Mouse (Mus musculus): Measurements from ENCODE around the gene Akap8l.
A peak's percentile ranks its signal among the peaks of the same experiment; 100 is the strongest.

Gene Akap8l

DNA sequence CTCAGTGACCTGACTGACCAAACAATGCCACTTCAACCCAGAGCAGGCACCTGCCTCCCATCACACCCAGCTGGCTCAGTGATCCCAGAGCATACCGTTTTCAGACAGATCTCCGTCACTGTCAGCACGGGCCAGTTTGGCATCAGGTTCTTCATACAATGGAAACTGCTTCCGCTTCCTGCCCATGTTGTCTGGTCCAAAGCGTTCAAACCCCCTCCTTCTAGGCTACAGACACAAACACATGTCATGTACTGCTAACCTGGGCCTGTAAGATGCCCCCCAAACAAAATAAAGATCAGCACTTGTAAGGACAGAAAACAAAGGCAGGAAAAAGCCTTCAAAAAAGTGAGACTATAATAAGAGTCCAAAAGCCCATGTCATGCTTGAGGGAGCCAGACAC, 34.8 kb downstream of the Akap8l start:
- DNase-seq = no peak

DNA sequence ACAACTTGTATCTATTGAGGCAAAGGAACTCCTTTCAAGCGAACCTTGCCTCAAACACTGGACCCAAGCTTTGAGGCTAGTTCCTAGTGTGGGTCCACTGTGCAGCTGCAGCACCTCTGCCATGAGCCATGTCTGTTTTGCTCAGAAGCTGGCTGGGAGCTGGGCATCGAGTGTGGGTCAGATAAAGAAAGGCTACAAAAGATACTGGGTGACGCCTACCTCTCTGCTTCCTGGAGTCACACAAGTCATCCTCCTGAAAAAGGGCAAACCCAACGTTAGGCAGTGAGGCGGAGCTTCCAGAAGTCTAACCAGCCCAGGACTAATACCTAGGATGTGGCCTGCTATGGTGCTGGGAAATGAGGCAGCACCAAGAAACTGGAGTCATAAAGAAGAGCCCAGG, 36.5 kb downstream of the Akap8l start:
- DNase-seq = no peak

DNA sequence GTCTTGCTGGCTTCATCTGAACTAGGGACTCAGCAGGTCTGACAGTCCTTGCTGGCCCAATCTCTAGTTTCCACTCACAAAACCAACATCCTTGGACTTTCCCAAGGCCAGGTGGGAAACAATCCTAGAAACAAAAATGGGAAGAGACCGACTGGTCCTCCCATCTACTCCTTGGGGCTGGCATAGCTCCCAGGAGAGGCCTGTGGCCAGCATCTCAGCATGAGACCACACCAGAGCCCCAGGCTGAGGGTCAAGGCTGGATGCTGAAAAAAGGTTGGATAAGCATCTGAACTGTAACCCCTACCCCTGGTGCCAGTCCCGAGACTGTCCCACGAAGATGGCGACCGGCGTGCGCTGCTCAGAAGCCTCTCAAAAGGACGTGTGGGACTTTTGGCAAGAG, 37.6 kb downstream of the Akap8l start:
- no peak for DNase-seq

DNA sequence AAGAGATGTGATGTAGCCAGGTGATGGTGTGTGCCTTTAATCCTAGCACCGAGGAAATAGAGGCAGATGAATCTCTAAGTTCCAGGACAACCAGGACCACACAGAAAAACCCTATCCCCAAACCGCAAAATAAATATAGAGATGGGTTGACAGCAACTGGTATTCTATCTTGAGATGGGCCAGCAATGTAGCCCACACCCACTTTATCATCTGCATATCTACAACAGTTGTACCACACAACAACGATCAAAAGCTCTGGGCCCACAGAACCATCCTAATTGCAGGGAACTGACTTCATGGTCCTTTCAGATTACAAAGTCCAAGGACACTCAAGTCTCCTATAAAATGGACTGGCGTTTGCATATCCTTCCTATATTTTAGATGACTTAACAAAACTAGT, 42.4 kb downstream of the Akap8l start:
- DNase-seq = no peak

DNA sequence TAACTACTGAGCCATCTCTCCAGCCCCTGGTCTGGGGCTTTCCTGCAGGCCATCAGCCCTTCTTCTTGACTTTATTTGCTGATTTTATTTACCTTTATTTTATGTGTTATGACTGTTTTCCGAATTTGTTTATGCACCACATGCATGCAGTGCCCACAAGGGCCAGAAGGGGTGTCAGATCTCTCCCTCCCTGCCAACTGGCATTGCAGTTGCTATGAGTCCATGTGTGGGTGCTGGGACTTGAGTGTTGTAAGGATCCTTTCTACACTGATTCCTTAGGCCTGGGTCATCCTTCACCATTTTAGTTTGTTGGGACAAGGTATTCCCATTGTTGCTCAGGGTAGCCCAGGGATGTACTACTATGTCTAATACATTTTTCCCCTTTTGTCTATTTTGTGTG, 52.3 kb downstream of the Akap8l start:
- DNase-seq = no peak

DNA sequence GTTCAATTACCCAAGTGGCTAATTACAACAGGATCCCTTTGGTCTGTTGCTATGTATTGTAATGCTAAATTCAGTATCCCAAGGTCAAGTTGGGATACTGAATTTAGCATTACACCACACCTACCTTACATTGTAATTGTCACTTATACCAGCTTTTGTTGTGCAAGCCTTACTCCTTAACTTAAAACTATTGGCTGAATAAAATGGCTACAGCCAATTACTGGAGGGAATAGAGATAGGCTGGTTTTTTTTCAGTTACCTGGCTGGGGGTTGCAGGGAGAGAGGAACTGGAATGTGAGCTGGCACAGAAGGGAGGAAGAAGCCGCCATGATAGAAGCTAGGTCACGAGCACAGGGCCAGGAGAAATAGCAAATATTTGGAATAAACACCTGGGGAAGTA, 54.5 kb downstream of the Akap8l start:
- no peak for DNase-seq

DNA sequence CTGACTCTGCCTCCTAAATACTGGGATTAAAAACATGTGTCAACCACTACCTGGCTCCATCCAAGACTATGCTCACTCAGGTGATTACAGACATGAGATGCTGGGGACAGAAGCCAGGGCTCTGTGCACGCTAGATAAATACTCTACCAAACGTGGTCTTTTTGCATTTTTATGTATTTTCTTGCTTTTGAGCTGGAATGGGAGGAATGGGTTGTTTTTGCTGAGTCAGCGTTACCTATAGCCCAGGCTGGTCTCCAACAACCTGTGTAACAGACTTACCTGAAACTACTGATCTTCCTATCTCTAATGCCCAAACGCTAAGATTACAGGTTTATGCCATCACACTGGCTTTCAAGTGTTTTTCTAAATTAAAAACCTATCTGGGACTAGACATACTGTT, 55.2 kb downstream of the Akap8l start:
- DNase-seq = no peak

DNA sequence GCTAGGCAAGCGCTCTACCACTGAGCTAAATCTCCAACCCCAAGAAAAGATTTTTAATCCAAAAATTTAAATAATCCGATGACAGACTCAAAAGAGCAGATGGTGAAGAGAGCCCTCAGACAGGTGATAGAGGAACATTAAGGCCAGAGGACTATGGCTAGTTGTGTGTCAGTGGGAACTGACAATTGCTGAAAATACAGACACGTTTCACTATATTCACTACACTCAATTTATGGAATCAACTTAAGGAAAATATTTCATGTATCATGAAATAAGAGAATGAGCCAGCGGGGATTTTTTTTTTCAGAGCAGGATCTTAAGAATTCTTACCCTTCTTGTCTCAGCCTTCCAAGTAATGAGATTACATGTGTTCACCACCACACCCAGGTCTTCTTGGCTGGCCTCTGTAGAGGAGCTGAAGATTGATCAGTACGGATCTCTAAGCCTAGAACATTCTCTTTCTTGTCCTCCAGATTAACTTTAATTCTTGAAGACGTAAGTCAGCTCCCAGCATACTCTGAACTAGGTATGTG, 65.2 kb downstream of the Akap8l start:
- DNase-seq = no peak

DNA sequence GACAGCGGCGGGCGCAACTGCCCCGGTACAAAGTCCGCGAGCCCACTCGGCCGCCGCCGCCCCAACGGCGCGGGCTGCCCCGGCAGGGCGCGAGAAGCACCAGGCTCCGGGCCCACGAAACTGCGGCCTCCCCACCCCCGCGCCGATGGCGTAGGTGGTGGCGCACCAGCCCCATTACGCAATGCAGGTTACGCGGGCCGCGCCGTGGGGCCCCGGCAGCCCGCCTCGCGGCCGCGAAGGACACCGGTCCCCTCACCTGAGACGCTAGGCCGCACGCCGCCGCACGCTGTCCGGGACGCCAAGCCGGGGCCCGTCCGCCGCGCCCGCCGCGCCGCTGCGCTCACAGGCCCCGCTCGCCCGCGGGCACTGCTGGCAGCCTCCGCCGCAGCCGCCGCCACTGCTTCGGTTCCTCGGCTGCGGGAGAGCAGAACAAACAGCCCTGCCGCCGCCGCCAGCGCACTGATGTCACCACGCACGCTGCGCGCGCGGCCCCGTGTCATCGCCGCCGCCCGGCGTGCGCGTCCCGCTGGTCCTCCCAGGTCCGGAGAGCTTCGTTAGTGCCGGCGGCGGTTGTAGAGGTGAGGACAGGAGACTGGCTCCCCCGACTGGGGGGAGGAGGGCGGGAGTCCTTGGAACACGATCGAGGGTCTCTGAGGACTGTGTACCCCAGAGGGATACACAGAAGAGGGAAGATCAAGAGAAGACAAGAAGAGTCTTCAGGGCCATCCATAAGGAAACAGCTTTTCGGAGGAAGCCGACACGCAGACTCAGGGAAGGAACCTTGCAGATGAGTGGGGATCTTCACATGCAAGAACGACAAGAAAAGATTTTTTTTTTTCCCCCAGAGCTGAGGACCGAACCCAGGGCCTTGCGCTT, 65.9 kb downstream of the Akap8l start, which contains the start of gene Brd4:
Gene Brd4, minus strand, starts transcription at position 461 of the 876 bp plus-strand sequence.
- peak; percentile 92 for DNase-seq

DNA sequence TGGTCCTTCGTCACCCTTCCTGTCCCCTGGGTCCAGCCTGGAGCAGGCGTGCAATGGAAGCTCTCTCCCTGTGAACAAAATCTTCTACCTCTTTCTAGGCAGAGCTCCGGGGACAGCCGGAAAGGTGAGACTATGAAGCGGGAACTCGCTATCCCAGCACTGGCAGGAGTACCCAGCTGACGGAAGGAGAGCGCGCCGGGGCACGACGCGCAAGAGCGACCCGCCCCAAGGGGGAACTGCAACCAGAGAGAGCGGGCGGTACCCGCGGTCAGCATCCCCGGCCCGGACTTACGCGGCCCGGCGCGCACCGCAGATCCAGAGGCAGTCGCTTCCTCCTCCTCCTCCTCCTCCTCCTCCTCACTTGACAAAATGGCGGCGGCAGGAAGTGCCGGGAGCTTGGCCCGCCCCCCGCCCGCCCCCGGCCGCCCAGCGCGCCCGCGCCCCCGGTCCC, 66.6 kb downstream of the Akap8l start:
- peak; percentile 65 for DNase-seq

DNA sequence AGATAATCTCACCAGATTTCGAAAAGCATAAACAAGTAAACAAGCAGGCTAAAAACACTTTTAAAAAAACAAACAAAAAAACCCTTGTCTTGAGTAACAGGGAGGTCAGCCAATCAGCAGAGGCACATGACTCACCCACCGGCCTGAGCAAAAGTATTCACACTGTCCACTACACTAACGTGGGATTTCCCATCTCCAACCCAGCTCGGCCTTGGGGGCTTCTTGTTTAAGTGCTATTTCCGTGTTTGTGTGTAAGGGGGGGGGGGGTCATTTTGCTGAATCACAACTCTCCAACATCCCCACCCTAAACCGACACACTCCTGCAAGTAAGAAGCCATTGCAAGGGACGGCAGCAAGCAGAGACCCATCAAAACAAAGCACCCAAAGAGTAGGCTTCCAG, 67.1 kb downstream of the Akap8l start:
- peak; percentile 36 for DNase-seq

DNA sequence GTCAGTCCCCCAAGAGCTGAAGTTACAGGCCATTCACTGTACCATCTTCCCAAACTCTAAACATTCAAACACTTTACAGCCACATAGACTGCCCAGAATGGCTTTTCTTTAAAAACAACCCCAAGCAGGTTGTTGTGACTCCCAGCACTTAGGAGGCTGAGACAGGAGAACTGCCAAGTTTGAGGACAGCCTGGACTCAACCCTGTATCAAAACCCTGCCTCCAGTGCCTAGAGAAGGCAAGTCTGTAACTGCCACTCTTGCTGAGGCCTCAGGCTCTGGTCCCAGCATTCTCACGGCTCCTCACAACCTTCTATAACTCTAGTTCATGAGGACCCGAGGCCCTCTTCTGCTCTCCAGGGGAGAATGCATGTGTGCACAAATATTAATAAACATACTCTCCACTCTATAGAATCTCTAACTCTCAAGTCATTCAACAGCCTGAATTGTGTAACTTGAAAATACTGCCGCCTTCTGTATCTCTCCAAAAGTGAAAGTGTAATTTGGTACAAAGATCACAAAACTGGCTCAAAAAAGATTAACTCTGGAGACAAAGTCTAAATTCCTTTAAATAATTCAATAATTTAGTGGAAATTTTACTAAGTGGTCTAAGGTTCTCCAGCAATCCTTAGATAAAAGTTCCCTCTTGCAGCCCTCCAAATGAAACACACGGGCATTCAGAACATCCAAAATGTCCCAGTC, 68.6 kb downstream of the Akap8l start:
- DNase-seq = no peak

DNA sequence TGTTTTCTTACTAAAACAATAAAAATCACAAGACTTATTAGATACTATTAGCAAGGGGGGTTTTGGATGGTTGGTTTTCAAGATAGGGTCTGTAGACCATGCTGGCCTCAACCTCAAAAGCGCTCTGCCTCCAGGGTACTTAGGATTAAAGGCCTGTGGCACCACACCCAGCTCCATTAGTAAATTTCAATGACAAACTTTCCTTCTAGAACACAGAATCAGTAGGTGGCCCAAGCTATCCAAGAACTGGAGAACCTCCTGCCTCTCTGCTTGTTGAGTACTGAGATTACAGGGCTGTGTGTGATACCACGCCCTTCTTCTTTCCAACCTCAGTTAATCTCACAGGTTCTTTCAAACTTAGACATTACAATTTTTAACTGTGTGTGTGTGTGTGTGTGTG, 69.3 kb downstream of the Akap8l start:
- no peak for DNase-seq

DNA sequence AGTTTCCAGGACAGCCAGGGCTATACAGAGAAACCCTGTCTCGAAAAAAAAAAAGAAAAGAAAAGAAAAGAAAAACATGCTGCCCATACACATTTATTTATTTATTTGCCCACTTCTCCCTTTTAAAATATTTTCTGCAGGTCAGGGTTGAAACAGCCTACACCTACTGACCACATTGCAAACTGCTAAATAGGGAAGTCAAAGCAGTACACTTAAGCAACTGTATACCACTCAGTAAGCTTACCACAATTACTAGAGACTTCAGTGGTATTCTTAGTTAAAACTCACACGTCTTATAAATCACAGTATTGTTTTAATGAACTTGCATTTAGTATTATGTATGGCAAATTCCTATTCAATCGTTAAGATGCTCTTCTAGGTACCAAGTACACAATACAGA, 69.8 kb downstream of the Akap8l start:
- no peak for DNase-seq

DNA sequence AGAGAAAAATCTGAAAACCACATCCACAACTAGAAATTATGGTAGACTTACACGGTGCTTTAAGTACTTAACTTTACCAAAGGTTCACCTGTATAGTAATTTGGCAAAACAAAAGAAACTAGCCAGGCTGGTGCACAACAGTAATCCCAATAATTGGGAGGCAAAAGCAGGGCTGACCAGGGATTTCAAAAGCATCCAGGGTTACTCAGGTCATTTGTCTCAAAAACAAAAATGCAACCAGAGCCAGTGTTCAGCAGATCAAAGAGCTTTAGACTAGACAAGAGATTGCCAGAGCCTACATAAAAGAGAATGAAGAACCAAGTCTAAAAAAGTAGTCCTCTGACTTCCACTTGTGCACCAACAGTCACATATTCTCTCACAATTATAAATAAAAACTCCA, 73.2 kb downstream of the Akap8l start:
- DNase-seq = no peak

DNA sequence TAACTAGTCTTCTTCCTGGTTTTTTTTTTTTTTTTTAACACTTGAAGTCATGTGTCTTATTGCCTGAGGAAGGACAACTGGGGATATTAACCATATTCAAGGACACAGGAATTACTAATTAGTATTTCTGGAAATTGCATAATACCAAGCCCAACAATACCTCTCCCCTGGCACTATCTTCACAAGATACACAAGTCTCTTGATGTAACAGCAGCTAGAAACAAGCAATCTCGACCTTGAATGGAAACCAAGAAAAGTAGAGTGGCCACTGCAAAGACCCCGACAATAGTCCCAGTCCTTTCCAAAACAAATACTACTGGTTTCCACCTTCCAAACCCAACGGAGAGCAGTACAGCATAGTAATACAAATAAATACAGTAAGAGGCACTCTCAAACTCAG, 74.8 kb downstream of the Akap8l start:
- no peak for DNase-seq
